Mouse (Mus musculus) right cerebral cortex, postnatal 25 days (tissue): Measurements from ENCODE around the gene Ubp1.
"Not testable (repeated sequence)": the region's sequence is repeated elsewhere in the genome, so short reads cannot be mapped to it uniquely, and the experiment has no call there.

Experiments used
- DNase-seq: peaks from one replicate; pipeline ENCODE4 v3.0.0; 2022

Ubp1 gene

DNA sequence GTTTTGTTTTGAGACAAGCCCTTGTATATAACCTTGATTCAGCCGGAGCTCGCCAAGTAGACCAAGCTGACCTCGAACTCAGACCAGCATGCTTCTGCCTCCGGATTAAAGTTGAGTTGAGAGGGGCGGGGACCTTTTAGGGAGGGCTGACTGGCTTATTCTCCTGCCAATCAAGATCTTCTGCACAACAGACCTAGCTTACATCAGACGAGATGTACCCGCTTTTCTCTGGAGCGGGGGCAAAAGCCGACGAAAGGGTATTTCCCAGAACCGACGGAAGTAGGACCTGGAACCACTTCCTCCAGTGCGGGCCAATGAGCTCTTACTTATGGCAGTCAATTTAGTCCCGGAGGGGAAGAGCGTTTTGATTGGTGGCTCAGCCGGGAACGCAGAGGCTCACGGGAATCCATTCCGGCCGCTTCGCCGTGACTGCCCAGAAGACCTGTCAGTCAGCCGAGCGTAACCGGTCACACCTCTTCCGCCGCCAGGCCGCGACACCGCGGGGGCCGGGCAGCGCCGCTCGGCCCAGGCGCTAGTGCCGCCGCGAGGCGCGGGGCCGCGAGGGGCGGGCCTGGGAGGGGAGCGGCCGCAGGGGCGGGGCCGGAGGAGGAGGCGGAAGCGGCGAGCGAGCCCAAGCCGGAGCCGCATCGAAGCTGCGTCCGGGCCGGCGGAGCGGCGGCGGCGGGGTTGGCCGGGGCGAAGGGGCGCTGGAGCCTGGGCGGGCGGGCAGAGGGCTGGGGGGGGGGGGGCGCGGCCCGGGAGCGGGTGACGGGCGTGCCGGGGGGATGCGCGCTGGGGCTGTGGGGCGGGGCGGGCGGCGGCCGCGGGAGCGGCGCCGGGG lies at the start of gene Ubp1:
Gene Ubp1 (plus strand): TSS at position 401 of the 841 bp plus-strand sequence.
- DNase-seq, result peak; percentile 97

DNA sequence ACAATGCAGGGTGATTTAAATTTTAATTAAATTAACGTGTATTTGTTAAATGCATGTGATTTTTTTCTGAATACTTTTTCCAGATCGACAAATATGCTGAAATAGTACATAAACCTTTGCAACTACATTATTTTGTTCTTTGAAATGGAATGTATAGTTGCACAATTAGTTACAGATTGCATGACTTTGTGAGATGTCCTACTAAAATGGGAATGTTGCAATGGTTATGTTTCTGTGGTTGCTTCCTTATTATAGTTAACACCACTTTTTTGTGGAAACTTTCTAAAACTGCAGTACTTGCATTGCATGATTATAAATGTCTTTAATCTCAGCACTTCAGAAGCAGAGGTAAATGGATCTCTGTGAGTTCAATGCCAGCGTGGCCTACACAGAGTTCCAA lies 35.8 kb upstream of the Ubp1 start:
- no peak for DNase-seq

DNA sequence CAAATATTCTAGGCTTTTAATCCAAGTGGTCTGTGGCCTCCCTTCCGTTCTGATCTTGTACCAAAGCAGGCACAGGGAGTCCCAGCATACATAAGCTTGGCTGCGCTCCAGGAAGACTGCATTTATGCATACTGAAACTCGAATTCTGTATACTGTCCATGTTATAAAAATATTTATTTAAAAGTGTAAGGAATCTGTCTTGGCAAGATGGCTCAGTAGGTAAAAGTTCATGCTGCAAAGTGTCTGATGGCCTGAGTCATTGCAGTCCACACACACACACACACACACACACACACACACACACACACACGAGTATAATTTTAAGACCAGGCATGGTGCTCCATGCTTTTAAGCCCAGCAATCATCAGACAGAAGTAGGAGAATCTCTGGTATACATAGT lies 27.6 kb upstream of the Ubp1 start:
- no peak for DNase-seq

DNA sequence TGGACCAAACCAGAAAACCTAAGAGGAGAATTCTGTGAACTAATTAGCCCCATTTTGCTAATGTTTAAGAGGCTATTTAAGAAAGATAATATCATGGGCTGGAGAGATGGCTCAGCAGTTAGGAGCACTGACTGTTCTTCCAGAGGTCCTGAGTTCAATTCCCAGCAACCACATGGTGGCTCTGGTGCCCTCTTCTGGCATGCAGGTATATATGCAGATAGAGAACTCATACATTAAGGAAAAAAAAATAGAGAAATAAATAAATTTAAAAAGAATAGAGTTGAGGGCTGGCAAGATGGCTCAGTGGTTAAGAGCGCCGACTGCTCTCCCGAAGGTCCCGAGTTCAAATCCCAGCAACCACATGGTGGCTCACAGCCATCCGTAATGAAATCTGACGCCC lies 26.4 kb upstream of the Ubp1 start:
- DNase-seq, result not testable (repeated sequence)

DNA sequence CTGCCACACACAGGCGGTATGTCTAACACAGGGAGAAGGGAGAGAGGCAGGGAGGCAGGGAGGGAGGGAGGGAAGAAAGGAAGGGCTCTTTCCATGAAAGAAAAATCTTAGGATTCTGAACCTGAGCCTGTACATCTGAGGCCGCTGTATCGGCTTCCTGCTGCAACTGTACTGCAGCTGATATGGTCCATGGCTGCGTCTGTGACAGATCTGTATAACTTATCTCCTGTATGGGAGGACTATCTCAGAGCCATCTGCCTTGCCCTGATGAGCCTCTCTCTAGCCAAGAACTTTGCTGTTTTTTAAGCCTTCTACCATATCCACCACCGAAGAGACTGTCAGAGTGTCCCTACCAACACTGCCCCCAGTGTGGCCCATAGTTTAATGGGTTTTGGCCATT lies 14.9 kb upstream of the Ubp1 start:
- DNase-seq, result no peak

DNA sequence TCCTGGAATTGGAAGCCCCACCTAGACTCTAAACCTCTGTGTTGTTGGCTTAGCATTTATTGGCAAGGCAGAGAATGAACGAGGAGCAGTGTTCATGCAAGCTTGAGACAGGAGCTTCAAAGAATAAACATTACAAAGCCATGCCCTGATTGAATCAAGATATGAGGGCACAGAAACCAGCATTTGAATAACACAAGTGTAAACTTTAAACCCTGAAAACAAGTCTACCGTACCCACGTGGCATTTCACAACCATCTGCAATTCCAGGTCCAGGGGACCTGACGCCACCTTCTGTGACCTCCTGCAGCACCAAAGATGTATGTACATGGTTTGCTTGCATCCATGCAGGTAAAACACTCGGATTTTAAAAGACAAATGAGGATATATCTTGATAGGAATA lies 8.1 kb upstream of the Ubp1 start:
- DNase-seq, result no peak

DNA sequence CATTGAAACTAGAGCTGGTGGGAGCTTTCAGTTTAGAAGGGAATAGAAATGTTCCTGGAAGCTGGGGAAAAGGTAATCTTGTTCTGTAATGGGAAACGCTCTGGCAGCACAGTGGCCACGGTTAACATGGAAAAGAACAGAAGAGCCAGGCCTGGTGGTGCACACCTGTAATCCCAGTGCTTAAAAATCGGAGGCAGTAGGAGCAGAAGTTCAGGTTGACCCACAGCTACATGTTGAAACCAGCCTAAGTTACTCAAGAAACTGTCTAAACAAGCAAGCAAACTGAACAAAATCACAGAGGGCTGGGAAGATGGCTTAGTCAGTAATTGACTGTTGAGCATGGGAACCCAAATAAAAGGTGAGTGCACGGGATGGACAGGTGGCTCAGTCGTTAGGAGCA lies 5.9 kb upstream of the Ubp1 start:
- no peak for DNase-seq

DNA sequence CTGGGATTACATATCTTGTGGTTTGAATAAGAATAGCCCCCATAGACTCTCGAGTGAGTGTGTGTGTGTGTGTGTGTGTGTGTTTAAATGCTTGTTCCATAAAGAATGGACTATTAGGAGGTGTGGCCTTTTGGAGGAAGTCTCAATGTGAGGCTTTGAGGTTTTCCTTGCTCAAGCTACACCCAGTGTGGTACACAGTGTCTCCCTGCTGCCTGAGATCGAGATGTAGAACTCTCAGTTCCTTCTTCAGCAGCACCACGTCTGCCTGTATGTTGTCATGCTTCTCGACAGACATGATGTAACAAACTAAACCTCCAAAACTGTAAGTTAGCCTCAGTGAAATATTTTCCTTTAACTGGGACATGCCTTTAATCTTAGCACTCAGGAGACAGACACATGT lies 2.1 kb upstream of the Ubp1 start:
- no peak for DNase-seq

DNA sequence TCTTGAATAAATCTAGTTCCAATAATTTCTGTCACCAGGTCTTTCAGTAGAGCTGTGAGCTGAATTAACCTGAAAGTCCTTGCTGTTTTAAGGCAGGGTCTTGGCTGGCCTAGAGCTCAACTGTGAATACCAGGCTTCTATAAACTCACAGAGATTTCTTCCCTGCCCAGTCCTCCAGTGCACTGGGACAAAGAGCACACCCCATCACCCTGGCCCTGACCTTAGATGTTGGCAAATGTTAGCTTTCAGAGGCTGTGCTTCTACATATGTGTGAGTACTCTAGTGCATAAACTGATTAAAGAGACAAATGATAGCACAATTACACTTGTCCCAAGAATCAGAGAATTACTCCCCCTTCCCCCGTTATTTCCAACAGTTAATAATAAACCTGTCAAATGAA lies 1.1 kb upstream of the Ubp1 start:
- DNase-seq, result no peak

DNA sequence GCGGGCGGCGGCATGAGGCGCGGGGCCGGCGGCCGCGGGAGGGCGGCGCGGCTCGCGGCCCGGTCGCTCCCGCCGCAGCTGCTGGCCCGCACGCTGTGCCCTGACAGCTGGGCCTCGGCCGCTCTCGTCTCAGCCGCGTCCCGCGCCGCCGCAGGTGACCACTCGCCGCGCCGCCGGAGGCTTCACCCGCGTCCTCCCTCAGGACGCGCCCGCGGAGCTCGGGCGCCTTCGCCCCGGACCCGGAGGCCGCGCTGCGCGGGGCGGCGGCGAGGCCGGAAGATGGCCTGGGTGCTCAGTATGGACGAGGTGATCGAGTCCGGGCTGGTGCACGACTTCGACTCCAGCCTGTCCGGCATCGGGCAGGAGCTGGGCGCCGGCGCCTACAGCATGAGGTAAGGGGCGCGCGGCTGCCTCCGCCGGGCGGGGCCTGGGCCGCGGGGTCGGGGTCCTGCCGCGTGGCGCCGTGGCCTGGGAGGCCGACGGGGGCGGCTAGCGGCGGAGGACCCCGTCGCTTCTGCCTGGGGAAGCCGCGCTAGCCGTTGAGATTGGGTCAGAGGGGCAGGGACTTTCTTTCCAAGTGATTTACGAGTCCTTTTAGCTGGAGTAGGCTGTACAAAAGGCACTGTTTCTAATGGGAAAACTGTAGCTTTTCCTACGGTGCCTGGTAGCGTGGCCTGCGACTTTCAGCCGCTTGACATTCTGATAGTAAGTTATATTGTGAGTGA lies 803 bp downstream of the Ubp1 start:
- DNase-seq, result peak; percentile 29

DNA sequence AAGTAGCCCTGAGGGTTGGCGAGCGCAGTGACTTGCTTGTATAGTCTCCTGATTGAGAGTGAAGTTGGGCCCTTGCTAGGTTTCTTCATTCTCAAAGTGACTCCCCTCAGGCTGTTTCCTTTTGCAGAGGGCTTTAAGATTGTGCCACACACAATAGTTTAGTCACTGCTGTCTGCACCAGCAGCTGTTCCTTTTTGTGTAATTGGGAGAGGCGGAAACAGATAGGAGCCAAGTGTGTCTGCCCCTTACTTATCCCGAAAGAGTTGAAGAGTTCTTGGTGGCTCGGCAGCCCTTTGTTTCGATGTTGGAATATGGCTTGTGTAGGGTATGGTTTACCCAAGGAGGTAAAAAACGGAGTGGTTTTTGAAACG lies 1.4 kb downstream of the Ubp1 start:
- no peak for DNase-seq

DNA sequence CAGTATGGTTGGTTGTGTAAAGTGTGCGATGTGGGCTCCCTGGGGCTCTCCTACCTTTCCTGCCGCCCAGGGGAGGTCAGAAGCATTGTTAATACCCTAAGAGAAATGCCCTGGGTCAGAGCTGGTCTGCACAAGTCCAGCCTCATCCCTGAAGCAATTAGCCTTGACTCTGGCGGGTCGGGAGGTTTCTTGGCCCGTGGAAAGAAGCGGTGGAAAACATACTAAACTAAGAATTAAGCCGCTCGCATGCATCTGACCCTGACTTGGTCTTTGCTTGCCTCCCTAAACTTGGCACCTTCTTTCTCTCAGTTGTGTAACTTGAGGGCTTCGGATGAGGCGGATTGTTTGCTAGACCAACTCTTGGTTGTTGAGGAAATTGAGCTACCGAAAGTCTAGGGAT lies 1.8 kb downstream of the Ubp1 start:
- no peak for DNase-seq

DNA sequence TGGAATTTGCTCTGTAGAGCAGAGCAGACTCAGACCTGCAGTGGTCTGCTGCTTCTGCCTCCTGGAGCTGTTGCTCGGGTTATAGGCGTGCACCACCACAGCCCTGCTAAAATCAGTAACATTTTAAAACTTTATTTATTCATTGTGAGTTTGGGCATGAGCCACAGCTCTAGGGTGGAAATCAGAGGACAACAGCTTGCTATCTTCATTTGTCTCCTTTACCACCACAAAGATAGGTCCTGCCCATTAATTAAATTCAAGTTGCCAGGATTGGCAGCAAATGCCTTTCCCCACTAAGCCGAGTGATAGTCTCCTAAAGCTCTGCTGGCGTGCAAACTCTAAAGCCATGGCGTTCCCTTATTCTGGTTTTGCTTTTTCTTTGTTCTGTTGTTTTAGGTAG lies 4.9 kb downstream of the Ubp1 start:
- no peak for DNase-seq

DNA sequence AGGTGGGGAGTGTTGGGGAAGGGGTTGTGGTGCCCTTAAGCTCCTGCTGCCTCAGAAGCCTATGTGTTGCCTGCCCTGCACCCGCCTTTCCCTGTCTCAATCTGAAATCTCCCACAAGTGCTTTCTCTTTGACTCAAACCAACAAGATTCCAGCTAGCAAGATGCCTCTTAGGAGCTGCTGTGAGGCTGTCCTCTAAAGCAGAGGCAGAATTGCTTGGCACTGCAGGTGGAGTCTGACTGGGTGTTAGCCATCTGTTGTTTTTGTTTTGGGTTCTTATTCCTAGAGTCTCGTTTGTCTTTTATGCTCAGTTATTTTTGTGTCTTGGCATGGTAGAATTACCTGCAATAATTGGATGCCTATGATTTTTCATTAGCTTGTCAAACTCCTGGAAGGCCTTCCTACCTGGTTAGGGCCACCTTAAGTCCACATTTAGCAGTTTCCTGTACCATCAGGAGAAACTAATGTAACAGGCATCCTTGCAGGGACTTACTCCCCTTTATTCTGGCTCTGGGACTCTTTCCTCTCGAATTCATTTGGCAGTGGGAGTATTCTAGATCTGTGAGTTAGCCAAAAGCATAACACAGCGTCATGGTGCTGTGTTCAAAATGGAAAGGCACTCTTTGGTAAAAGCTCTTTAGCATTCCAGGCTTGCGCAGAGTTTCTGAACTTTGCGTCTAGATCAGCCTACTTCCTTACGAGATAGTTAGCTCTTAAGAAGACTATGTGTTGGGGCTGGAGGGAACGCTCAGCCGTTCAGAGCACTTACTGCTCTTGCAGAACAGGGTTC lies 8.5 kb downstream of the Ubp1 start:
- peak; percentile 31 for DNase-seq

DNA sequence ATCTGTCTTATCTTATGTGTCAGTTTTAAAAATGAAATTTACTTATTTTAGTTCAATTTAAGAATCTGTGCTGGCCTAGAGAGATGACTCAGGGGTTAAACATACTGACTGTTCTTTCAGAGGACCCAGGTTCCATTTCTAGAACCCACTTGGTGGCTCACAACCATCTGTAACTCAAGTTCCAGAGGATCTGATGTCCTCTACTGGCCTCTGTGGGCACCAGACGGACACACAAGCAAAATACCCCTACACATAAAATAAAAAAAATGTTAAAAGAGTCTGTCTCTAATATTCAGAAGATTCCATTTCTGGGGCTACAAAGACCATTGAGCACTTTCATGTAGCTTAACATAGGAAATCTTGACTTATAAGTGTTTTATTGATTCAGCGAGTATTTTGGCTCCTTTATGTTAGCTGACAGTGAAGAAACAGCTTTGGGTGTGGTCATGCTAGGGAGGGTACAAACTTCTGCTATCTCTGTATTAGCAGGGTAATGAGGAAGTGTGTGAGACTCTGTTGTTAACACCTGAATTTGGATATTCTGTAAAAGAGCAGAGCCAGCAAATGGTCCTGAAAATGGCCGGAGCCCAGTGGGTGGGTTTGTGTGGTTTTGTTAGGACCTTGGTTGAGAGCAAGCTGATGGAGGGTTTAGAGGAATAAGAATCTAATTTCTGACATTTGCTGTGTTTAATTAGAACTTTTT lies 10.5 kb downstream of the Ubp1 start:
- DNase-seq, result no peak

DNA sequence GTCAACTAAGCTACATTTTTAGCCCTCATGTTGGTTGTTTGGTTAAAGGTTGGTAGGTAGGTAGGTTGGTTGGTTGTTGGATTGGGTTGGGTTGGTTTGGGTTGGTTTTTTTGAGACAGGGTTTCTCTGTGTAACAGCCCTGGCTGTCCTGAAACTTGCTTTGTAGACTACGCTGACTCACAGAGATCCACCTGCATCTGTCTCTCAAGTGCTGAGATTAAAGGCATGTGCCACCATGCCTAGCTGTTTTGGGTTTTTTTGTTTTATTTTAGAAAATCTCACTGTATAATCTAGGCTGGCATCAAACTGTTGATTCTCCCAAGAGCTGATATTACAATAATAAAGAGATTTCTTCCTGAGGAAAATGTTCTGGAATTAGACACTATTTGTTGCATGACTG lies 12.6 kb downstream of the Ubp1 start:
- no peak for DNase-seq

DNA sequence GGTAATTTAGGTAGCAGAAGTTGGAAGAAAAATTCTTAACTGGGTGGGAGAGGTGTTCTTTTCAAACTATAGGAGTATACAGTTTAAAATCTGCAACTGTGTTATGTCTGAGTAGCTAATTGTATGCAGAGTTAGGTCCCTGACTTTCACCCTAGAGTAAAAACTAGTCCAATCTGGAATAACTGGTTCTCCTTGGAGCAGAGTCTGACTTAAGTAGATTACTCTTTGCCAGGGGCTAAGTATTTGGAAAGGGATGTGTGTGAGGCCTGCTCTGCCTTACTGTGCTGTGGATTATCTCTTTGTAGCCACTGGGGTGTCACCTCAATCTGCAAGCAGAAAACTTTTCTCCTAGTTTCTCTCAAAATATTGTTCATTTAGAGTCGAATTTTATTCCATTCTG lies 16.5 kb downstream of the Ubp1 start:
- no peak for DNase-seq

DNA sequence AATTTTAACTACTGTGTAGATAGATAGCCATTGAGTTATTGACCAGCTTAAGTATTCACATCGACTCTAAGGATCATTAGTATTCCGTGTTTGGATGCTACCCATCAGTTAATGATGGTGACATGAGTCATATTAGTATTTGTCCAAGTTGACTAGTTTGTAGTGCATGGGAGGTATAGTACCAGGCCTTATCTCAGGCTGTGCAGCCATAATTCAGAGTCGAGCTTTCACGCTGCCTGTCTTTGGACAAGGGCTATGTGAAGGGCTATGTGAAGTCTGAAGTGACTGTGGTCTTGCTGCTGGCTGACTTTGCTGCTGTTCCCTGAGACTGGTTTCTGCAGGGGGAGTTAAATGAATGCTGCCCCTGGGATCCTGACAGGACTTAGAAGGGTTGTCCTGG lies 27.0 kb downstream of the Ubp1 start:
- DNase-seq, result no peak

DNA sequence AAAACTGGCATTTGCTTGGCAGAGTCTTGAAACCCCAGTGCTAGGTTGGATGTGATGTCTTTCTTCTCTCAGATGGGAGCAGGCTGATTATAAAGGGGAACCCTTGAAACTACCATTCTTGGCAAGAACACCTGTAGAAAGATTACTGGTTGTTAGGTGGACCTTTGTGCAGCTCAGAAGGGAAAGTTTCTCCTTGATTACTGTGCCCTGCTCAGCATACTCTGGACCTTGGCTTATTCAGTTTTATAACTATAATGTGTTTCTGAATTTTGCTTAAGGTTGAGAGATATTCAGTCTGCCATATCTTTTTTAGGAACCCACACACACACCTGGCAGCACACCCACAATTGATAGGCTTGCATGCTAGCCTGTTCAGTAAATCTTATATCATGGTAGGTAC lies 33.0 kb downstream of the Ubp1 start:
- no peak for DNase-seq

DNA sequence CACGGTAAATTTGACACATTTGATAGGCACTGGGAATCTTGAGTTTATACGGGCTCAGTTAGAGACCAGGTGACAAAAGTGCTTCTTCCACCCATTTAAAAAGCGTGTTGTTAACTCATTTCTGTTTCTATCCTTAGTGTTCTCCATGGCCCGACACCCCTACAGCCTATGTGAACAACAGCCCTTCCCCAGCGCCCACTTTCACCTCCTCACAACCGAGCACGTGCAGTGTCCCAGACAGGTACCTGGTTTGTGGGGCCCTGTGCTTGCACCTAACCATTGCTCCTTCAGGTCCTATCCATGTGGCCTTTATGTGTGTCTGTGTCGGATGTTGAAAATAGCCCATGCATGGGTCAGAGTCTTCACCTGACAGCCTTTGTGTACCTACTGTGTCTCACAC lies 33.7 kb downstream of the Ubp1 start:
- no peak for DNase-seq

DNA sequence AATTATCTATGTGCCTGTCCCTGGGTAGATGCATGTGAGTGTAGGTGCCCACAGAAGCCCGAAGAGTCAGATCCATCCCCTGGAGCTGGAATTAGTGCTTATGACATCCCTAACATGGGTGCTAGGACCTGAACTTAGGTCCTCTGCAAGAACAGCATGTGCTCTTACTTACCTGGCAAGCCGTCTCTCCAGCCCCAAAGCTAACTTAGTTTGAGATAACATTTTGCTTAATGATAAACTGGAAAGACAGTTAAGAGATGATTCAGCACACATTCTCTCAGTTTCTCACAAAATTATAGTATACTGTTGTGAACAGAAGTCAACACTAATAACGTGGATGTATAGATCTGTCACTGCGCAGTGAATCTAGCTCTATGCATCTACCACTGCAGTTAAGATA lies 36.1 kb downstream of the Ubp1 start:
- no peak for DNase-seq

DNA sequence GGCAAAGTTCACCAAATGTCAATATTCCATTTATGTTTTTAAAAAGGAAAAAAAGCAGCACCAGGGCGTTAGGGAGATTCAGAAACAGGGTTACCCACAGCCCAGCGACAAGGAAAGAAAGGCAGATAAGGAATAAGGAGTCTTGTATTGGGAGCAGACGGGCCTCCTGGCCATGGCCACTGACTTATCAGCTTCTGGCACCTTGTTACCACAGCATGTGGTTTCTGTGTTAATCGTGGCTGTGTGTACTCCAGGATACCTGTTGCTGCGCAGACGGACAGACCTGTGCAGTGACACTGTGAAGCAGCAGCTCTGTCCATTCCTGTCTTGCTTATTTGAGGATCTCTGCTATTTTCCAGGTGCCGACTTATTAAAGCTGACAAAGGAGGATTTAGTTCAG lies 38.2 kb downstream of the Ubp1 start:
- no peak for DNase-seq

DNA sequence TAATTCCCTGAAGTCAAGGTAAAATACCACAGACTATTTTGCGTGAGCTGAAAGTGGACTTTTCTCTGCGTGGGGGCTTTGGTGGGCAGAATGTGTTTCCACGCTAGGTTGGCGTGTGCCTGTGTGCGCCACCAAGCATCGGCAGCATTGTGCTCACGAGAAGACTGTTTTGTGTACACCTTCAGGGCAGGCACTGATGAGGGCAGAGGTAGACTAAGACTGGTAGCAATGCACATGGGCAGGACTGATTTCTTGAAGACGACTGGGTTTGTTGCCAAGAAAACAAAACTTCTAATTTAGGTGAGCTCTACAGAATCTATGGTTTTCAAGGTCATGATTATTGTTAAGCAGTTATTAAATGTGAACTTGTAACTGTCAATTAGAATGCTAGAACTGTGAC lies 38.7 kb downstream of the Ubp1 start:
- DNase-seq, result no peak
